Mouse (Mus musculus) T-cell, adult 2 months (primary cell): ENCODE measurements around the gene Fam76a.
A peak's percentile ranks its signal among the peaks of the same experiment; 100 is the strongest.

Experiments
- DNase-seq: peaks from one replicate; pipeline ENCODE4 v3.0.0; 2022; ENCODE audit warnings: low spot score

Gene Fam76a

GRCm38 (mm10) chr4:132922558-132923008 is at the start of gene Fam76a:
Gene Fam76a, minus strand, starts transcription at chr4:132922558.
- DNase-seq, result peak; percentile 100

- DNase-seq, result peak; percentile 73
Measured at GRCm38 (mm10) chr4:132972101-132972500, 49.7 kb upstream of the Fam76a start.

- no peak for DNase-seq
Measured at GRCm38 (mm10) chr4:132971601-132972000, 49.2 kb upstream of the Fam76a start.

GRCm38 (mm10) chr4:132968105-132968938 is 46.0 kb upstream of the Fam76a start:
- no peak for DNase-seq

- no peak for DNase-seq
Measured at GRCm38 (mm10) chr4:132964473-132964872, 42.1 kb upstream of the Fam76a start.

GRCm38 (mm10) chr4:132964064-132964463 is 41.7 kb upstream of the Fam76a start:
- DNase-seq, result no peak

GRCm38 (mm10) chr4:132963436-132963835 is 41.1 kb upstream of the Fam76a start:
- no peak for DNase-seq

- DNase-seq, result no peak
Measured at GRCm38 (mm10) chr4:132962628-132963027, 40.3 kb upstream of the Fam76a start.

GRCm38 (mm10) chr4:132961866-132962265 is 39.5 kb upstream of the Fam76a start:
- no peak for DNase-seq

- no peak for DNase-seq
Measured at GRCm38 (mm10) chr4:132960864-132961639, 38.7 kb upstream of the Fam76a start.

- DNase-seq, result no peak
Measured at GRCm38 (mm10) chr4:132960313-132960712, 38.0 kb upstream of the Fam76a start.

- no peak for DNase-seq
Measured at GRCm38 (mm10) chr4:132959679-132960045, 37.3 kb upstream of the Fam76a start.

- no peak for DNase-seq
Measured at GRCm38 (mm10) chr4:132958741-132959678, 36.7 kb upstream of the Fam76a start.

- DNase-seq, result no peak
Measured at GRCm38 (mm10) chr4:132955395-132955791, 33.0 kb upstream of the Fam76a start.

GRCm38 (mm10) chr4:132954530-132955394 is 32.4 kb upstream of the Fam76a start:
- DNase-seq, result no peak

GRCm38 (mm10) chr4:132950999-132951398 is 28.6 kb upstream of the Fam76a start:
- DNase-seq, result no peak

- DNase-seq, result no peak
Measured at GRCm38 (mm10) chr4:132949882-132950532, 27.6 kb upstream of the Fam76a start.

- peak; percentile 64 for DNase-seq
Measured at GRCm38 (mm10) chr4:132946047-132947001, 24.0 kb upstream of the Fam76a start.
